Mouse (Mus musculus) mammary gland, adult 2 months (tissue): ENCODE measurements around the gene Ghitm. TPM values are rescaled to one million over a fixed set of nuclear protein-coding genes. Genes with fewer than 3 reads are reported as not detected.

Experiments
- polyA plus RNA-seq: library from polyadenylated mRNA; depleted of rRNA; stranded (reverse); fragments of >200 nt; gene quantifications from 2 replicates; pipeline ENCODE4 v1.2.3, GENCODE M21; 2012; ENCODE audit warnings: low replicate concordance; rRNA removed

The Ghitm gene
- 131 and 291 TPM in 2 replicates for polyA plus RNA-seq

DNA sequence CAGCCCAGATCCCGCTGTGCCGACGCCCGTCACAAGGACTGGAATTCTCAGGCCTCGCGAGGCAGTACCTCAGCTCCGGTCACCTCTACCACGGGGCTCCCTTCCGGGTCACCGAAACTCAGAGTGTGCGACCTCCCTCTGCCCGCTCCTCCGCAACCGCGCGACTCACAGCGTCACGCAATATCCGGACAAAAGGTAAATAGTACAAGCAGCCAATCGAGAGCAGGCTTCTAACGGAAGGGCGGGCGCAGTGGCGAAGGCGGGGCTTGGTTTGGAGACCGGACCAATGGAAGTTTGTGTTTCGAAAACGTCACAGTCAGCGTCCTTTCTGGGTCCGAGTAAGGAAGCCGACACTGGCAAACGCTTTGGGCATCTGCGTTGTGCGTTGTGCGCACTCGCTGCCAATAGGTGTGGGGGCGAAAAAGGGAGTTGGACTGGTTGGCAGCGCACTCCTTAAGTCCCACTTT is at the start of gene Ghitm:
Gene Ghitm, minus strand, starts transcription at position 146 of the 467 bp plus-strand sequence.

GRCm38 (mm10) chr14:37113922-37114321 is 21.1 kb downstream of the Ghitm start, which contains the start of gene 2610528A11Rik:
TSS of gene 2610528A11Rik (minus strand) at chr14:37114022.

DNA sequence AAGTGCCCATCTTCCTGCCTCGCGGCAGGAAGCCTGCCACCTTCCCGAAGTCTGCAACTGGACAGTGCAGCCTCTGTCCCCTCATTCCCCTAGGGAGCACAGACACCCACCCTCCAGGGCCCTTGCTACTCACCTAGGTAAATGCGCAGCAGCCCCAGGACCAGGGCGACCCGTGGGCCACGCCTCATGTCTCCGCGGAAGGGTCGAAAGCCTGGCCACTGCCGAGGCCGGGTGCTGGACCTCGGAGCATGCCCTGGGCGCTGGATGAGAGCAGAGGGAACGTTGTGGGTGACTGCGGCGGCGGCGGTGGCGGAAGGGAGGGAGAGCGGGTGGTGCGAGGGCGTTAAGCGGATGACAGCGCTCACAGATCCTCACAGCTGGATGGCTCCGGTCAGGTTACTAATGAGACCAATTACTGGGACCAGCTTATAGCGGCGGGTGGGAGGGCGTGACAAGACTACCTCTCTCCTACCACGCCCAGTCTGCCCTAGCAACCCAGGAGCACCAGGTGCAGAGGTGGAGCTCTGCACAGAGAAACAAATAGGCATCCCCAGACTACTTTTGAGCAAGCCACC is 37.0 kb downstream of the Ghitm start, which contains the start of gene Cdhr1:
Gene Cdhr1, minus strand, starts transcription at position 392 of the 575 bp plus-strand sequence.

Other genes with a start within 250 kb of the Ghitm start
- gene Ccser2, start 166.5 kb downstream of the Ghitm start, polyA plus RNA-seq, result 18.1 and 37.8 TPM in 2 replicates
- 1.6 and 1.8 TPM in 2 replicates for gene Rgr, start 86.3 kb downstream of the Ghitm start, polyA plus RNA-seq
- 0.03 and 0.05 TPM in 2 replicates for gene Lrit1, start 80.4 kb downstream of the Ghitm start, polyA plus RNA-seq
- gene Lrit2, start 67.3 kb downstream of the Ghitm start, polyA plus RNA-seq, result 0.04 TPM in 1 of 2 replicates, not detected in the other
- gene Cdhr1, start 36.9 kb downstream of the Ghitm start, polyA plus RNA-seq, result 1.4 TPM in 2 replicates
- 4.3 and 5.8 TPM in 2 replicates for gene 2610528A11Rik, start 21.2 kb downstream of the Ghitm start, polyA plus RNA-seq